Mouse (Mus musculus) CD8-positive naive resting alpha-beta T cell, adult 2 months (primary cell): Measurements from ENCODE around the gene Nrip2.
"Not testable (repeated sequence)": the region's sequence is repeated elsewhere in the genome, so short reads cannot be mapped to it uniquely, and the experiment has no call there.

Source experiments
- DNase-seq, 2 experiments: peaks; one replicate each; pipeline ENCODE4 v3.0.0; 2022; ENCODE audit warnings: low read depth in 2 of 2, low spot score in 2 of 2

The Nrip2 gene

DNA sequence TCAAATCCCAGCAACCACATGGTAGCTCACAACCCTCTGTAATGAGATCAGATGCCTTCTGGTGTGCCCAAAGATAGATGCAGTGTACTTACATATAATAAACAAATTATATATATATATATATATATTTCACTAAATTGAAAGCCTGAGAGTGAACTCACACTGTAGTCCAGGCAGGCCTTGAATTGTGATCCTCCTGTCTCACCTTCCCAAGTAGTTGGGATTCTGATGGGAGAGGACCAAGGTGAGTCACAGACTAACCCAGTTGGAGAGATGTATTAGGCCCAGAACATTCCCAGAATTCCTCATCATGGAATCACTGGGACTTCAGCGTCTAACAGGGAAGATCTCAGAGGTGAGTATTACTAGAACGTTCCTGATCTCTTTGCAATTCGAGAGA is at the start of gene Nrip2:
Gene Nrip2 (plus strand): TSS at position 301 of the 400 bp plus-strand sequence.
- DNase-seq: no peak

DNA sequence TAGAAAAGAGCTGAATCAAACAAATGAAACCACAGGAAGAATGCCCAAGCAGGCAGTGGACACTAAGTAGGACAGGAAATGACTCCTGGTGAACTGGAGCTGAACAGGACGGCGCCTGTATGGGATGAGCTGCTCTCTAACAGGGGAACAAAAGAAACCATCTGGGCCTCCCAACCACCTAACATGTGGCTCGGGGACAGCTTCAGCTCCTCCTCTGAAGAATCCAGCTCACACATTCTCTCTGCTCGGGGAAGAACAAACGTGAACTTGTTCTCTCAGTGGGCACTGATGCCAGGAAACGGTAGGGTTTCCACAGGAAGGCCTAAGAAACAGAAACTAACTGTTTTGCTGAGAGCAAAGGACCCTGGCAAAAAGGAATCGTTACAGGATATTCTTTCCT is 49.4 kb upstream of the Nrip2 start:
- DNase-seq: no peak

DNA sequence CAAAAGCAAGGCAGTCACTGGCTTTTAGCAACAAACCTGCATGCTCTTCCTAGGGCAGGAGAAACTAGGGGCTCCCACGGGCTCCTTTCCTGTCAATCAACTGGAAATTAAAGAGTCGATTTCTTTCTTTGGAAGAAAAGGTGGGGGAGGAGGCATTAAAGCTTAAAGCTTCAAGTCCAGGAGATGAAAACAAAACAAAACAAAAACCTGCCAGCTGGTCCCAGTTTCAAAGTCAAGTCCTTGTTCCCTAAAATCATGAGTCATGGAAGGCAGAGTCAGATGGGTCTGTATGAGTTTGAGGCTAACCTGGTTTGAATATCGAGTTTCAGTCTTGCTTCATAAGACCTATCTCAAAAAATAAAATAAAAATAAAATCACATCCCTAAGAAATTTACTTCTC is 45.0 kb upstream of the Nrip2 start:
- no peak for DNase-seq

DNA sequence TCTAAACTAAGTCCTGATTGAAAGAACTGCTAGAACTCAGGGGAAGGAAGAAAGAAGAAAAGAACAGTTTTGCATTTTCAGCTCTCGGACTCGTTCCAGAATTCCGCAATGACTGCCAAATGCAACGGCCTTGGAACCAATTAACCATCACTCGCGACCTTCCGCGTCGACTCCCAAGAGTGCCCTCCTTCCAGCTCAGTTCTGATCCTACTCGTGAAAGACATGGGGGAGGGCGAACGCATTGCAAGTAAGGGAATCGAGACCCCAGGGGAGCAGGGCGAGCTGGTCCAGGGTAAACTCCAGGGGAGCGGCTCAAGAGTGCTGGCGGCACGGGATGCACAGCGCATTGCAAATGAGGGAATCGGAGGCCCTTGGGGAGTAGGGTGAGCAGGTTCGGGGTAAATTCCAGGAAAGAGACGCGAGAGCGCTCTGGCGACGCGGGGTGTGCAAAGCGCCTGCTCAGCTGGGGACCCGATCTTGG is 43.9 kb upstream of the Nrip2 start:
- no peak for DNase-seq

DNA sequence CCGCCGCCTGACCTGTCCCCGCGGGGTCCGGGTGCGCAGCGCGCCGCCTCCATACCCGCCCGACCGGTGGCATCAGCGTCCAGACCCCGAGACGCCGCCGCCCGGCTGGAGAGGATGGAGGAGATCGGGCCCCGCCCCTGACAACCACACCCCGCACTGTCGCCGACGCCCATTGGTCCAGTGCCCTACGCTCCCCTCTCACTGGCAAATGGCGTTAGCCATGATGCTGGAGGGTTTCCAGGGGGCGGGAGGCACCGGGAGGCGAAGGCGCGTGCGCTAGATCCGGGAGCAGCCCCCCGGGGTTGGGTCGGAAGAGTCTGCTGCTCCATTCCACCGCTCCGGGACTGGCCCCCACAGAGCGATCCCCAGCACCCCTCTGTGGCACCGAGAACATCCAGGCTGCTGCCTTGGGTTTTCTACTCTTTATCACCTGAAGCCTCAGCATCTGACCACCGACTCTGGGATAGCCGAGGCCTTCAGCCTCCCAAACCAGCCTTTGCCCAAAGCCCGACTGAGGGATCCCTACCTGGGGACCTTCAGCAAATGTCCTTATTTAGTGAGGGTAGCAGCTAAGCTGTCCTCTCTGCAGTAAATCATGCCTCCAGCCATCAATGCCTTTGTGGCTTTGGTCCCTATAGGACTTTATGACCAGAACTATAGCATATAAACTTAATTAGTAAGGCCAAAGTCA is 43.2 kb upstream of the Nrip2 start, which contains the start of gene Tulp3:
Gene Tulp3 (minus strand): TSS at position 126 of the 691 bp plus-strand sequence.
- peak; percentile 71 to 82 for DNase-seq

DNA sequence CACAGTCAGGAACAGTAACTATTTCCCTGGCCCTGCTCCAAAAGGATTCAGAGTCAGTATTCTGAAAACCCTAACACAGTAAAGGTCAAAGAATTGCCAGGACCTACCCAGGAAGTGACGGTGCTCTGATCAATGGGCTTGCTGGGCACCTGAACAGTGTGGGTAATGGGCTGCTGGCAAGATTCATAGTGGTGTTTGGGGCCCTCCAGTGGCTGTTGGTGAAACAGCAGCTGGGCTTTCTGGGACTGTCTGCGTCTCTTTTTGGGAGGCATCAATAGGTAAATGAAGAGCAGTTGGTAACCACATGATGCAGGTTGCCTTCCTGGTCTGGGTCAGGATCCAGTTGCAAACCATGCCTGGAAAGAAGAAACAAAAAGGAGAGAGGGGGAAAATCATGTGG is 40.1 kb upstream of the Nrip2 start:
- peak; percentile 57 to 74 for DNase-seq

DNA sequence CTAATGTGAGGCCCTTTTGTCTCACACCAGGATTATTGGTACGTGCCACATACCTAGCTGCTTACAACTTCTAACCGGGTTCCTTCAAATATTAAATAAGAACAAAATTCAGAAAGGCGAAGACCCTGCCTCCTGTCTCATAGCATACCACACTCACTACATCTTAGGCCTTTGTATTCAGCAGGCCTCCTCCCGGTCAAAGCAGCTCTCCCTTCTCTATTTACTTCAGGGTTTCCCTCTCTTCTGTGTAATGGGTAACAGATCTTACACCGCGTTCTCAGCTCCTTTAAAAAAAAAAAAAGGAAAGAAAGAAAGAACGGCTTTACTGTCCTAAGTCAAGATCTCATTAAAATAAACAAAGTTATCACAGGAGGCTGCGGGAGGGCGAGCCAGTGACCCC is 37.2 kb upstream of the Nrip2 start:
- DNase-seq: no peak

DNA sequence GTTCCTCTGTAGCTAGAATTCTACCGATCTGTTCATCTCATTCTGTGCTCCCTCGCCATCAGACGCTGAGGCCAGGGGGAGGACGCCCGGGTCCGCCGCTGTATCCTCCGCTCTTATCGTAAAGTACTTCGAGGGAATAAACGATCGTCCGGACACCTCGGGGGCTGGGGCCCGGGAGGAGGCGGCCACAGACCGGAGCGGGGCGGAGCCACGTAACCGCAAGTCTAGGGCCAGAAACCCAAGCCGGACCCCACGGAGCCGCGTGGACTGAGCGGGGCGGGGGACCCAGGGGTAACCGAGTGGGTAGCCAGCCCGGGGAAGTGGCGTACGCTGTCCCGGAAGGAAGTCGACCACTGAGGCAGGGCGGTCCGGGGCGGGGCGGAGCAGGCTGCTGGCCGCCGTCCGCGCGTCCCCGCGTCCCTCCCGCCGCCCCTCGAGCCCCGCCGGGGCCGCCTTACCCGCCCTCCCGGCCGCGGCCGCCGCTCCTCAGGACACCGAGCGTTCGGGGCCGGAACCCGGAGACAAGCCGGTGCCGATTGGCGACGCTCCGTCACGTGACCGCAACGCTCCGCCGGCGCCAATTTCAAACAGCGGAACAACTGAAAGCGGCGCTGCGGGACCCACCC is 36.6 kb upstream of the Nrip2 start, which contains the start of the genes Rhno1 and Foxm1:
Gene Rhno1 (minus strand): TSS at position 531 of the 626 bp plus-strand sequence.
Gene Foxm1 (plus strand): TSS at position 587 of the 626 bp plus-strand sequence.
- DNase-seq: peak; percentile 62 to 75

DNA sequence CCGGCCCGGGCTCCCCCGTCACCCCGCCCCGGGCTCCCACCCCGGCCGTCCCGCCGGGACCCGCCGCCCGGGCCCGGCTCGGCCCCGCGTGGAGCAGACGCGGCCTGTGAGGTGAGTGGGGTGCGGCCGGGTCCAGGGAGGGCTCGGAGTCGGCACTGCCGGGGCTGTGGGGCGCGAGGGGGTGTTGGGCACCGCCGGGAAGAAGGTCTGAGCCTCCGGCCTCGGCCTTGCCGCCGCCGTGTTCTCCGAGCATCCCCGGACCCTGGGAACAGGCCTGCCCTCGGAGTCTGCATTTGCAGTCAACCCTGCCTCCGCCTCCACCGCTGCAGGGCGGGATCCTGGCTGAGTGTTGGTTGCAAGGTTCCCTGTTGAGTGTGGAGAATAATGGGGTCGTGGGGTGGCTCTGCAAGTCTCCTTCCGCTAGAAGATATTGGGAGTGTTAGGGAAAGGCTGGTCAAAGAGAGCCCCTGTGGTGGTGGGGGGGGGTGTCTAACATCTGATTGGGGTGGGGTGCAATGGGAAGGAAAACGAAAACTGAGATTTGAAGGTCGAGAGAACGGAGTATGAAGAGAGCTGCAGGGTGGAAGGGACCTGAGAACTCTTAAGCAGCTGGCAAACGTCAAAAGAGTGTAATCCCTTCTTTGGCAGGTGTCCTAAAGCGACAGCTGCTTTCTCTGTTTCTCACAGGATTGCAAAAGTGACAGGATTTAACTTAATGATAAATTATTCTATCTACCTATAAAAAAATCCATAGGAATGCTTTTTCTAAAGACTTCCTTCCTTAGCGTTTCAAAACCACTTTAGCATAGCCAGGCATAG is 35.9 kb upstream of the Nrip2 start:
- DNase-seq: no peak

DNA sequence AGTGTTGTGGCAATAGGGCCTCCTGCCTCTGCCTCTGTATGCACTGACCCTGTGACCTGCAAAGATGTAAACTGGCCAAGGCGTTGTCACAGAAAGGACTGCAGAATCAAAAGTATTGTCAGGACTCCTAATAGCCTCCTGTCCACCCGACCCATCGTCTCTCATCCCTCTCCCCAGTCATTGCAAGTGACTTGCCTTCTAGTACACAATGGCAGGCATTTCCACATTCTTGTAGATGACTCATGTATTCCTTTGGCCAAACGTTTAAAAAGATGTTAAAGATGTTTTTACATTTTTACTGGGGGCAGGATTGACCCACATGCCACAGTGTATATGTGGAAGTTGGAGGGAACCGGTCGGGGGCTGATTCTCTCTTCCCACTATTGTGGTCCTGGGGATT is 34.4 kb upstream of the Nrip2 start:
- DNase-seq: no peak

DNA sequence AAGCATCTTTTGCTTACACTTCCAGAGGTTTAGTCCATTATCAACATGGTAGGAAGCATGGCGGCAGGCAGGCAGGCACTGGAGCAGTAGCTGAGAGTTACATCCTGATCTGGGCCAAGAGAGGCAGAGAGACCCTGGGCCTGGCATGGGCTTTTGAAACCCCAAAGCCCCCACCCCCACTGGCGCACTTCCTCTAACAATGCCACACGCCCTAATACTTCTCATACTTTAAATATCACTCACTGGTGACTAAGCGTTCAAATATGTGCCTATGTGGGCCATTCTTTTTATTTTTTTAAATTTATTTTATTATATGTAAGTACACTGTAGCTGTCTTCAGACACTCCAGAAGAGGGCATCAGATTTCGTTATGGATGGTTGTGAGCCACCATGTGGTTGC is 32.6 kb upstream of the Nrip2 start:
- DNase-seq: no peak

DNA sequence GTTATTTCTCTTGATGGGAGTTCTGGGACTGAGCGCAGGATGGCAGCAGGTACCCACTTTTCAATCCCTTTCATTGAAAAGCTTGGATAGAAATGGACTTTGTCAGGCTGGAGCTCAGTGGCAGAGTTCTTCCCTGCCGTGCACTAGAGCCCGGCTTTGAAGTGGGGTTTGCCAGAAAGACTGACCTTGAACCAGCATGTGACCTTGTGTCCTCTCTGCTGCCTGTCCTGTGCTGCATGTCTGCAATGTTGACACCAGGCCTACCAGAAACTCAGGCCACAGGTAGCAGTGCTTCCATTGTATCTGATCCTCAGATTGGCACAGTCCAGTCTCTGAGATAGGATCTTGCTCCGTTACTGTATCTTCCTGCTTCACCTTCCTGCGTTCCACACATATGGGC is 29.1 kb upstream of the Nrip2 start:
- no peak for DNase-seq

DNA sequence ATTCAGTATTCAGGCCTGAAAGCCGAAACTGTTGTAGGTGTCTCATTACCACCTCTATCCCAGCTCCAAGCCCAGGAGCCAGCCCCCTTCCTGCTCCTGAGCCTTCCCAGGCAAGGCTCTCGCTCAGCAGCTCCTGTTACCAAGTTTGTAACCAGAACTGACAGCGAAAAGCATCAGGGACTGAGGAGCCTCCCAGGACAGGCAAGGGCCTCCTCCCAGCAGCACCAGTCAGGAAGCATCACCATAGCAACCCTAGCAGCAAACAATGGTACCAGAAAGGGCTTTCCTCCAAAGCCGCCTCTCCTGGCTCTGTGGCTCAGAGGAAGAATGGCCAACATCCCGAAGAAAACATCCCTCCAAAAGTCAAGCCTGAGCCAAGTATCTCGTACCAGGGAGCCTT is 23.9 kb upstream of the Nrip2 start, which contains the start of the genes Tex52 and Gm44596:
Gene Tex52 (plus strand): TSS at position 265 of the 400 bp plus-strand sequence.
Gene Gm44596 (plus strand): TSS at position 312 of the 400 bp plus-strand sequence.
- DNase-seq: no peak

DNA sequence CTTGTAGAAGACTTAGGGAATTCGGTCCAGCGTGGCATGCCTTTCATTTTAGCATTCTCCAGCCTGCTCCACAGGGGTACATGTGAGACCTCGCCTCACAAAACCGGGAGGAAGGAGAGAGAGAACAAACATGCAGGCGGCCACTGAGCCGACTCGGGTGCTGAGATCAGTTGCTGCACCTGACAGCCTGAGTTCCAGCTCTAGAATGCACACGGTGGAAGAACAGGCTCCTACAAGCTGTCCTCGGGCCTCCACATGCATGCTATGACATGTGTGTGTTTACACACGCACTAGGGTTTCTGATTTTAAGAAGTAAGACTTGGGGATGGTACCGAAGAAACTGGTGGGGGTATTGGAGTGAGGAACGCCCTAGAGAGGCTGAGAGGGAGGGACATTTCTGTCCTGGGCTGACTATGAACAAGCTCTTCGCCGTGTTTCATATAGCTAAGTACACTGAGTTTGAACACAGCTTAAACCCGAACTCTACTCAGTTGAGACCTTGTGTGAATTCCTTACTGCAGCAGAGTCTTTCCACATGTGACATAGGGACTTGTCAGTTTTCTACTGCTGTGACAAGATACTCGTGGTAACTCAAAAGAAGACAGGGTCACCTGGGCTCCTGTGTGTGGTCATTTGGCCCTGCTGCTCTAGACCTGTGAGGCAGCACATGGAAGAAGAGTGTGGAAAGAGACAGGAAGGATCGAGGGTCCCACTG is 22.6 kb upstream of the Nrip2 start:
- DNase-seq: no peak

DNA sequence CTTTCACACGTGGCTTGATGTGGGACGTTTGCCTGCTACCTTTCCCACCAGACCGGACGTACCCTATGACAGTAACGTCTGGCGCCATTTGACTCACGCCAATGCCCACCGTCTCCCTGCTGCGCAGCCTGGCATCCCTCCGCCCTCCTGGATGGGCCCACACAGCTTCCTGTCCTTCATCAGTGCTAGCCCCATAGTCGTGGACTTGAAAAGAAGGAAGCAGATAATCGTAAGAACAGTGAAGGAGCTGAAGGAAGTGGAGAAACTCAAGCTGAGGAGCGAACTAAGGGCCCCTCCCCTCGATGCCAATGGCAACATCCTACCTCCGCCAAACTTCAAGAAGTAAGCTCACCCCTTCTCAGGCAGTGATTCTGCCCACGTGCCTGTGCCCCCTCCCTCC is 19.5 kb upstream of the Nrip2 start:
- no peak for DNase-seq

DNA sequence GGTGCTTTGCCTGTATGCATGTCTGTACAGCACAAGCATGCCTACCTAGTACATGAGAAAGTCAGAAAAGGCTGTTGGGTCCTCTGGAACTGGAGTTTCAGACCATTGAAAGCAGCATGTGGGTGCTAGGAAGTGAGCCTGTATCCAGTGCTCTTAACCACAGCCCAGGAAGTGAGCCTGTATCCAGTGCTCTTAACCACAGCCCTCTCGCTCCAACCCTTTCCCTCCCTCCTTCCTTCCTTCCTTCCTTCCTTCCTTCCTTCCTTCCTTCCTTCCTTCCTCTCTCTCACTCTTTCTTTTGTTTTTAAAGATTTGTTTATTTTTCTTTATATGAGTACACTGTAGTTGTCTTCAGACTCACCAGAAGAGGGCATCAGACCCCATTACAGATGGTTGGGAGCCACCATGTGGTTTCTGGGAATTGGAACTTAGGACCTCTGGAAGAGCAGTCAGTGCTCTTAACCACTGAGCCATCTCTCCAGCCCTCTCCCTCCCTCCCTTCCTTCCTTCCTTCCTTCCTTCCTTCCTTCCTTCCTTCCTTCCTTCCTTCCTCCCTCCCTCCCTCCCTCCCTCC is 18.4 kb upstream of the Nrip2 start:
- not testable (repeated sequence) for DNase-seq

DNA sequence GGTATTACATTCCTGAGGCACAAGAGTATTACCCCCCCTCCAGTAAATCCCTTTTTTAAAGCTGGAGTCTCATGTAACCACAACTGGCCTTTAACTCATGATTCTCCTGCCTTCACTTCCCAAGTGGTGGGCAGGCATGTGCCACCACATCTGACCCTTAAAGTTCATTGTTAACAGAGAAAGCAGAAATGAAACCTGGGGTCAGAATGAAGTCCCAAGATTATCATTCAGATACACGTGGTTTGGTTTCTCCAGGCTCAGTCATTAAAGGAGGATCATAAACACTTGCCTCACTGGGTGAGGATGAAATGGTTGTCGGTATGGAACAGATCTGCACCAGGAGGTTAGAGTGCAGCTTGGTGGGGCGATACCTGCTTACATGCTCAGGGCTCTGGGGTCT is 17.8 kb upstream of the Nrip2 start:
- no peak for DNase-seq

DNA sequence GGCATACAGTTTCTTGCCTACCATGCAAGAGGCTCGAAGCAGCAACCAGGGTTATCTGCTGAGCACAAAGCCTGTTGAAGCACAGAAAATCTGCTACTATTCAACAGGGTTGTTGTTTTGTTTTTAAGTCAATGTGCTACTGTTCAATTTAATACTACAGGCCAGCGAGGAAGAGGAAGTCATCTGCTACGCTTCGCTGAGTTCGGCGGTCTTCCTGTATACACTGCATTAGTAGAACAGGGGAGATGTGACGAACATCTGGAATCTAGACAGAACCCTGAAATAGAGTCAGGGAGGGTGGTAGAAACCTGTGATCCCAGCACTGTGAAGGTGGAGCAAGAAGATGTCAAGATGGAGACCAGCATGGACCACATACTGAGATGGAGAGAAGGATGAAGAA is 15.3 kb upstream of the Nrip2 start:
- DNase-seq: no peak

DNA sequence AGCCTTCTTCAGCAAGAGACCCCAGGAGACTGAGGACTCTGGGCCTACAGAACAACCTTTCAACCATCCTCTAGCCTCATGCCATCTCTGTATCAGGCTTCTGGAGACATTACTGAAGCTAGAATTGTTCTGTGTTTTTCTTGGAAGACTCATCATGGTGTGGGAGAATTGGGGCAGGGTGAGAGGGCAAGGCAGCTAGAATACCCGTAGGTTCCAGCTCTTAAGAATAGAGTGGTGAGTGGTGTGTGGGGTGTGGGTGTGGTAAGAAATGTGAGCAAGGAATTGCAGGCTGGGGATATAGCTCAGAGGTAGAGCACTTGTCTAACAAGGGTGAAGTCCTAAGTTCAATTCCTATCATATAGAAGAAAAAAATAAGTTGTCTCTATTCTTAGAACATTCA is 14.1 kb upstream of the Nrip2 start:
- DNase-seq: no peak

DNA sequence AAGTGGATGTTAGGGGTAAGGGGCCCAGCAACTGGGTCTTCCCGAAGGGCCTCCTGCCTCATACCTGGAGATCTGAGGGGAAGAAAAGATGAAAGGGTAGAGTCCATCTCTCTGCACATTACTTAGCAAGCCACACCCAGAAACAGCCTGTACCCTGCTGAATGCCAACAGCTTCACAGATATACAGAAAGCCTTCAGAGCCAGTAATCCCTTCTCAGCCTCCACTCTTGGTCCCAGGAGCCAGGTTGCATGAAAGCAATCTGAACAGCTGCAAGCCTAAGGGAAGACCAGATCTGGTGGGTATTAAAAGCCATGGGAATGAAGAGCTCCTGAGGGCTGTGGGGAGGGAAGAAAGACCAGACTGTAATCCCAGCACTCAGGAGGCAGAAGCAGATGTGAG is 9.9 kb upstream of the Nrip2 start:
- no peak for DNase-seq

DNA sequence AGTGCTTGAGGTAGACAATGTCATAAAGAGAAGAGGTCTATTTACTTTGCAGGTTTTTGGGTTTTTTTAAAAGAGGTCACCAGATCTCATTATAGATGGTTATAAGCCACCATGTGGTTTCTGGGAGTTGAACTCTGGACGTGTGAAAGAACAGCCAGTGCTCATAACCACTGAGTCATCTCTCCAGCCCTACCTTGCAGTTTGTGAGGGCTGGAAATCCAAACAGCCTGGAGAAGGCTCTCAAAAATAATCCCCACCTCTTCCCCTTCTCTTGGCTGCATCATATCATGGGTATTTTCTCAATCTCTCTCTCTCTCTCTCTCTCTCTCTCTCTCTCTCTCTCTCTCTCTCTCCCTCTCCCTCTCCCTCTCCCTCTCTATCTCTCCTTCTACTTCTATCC is 8.4 kb upstream of the Nrip2 start:
- no peak for DNase-seq
